Mouse (Mus musculus) stomach, embryonic 14.5 days (tissue): ENCODE measurements at regions not wholly inside any gene's neighbourhood (a gene's known extent, or its start where the extent isn't known, plus 50 kb on each side); places are given as distances from the start of the nearest gene placed in this dataset.
"Not testable (repeated sequence)": the region's sequence is repeated elsewhere in the genome, so short reads cannot be mapped to it uniquely, and the experiment has no call there.

ENCODE experiments used
- ATAC-seq: fragments of 200-750 bp; cut with Nextera tagmentation; 2 replicates; pipeline ENCODE4 v1.8.0; 2017; ENCODE audit warnings: low read depth, moderate TSS enrichment; ENCODE audit not compliant: insufficient number of reproducible peaks, insufficient read depth, low FRiP score
- H3K27ac ChIP-seq: fragments of 300-500 bp; sonication (generic); 2 replicates; pipeline ENCODE4 v1.5.1; 2014; ENCODE audit warnings: mild to moderate bottlenecking, low read length, moderate library complexity, mixed read lengths
- H3K27me3 ChIP-seq: fragments of 300-500 bp; sonication (generic); 2 replicates; pipeline ENCODE4 v1.6.1; 2014; ENCODE audit warnings: low read length, control low read depth, mixed read lengths; ENCODE audit not compliant: control insufficient read depth, insufficient read depth
- H3K36me3 ChIP-seq: fragments of 300-500 bp; sonication (generic); 2 replicates; pipeline ENCODE4 v1.6.1; 2014; ENCODE audit warnings: mild to moderate bottlenecking, control low read depth, low read length, moderate library complexity, mixed read lengths; ENCODE audit not compliant: control insufficient read depth, insufficient read depth
- H3K4me1 ChIP-seq: fragments of 300-500 bp; sonication (generic); 2 replicates; pipeline ENCODE4 v1.6.1; 2014; ENCODE audit warnings: low read length, control low read depth, mixed read lengths; ENCODE audit not compliant: control insufficient read depth, insufficient read depth
- H3K4me2 ChIP-seq: fragments of 300-500 bp; sonication (generic); replicated peaks from 2 replicates; pipeline ENCODE4 v1.6.1; 2014; ENCODE audit warnings: low read depth, low read length, control low read depth
- H3K4me3 ChIP-seq: fragments of 300-500 bp; sonication (generic); 2 replicates; pipeline ENCODE4 v1.5.1; 2014; ENCODE audit warnings: low read depth, low read length, control low read depth
- H3K9ac ChIP-seq: fragments of 300-500 bp; sonication (generic); replicated peaks from 2 replicates; pipeline ENCODE4 v1.6.1; 2014; ENCODE audit warnings: low read depth, mild to moderate bottlenecking, control low read depth, low read length, moderate library complexity, mixed read lengths
- H3K9me3 ChIP-seq: fragments of 300-500 bp; sonication (generic); 2 replicates; pipeline ENCODE4 v1.6.1; 2016; ENCODE audit warnings: low read depth, low read length, control low read depth; ENCODE audit not compliant: control insufficient read depth
- WGBS: fragments of 180-500 bp; shearing (Covaris S2); extraction: QIAGEN DNeasy Blood & Tissue Kit; methylation state at CpG from one replicate; pipeline ENCODE4 v1.1.7; 2014; 5-methylcytosine and 5-hydroxymethylcytosine counted together

DNA sequence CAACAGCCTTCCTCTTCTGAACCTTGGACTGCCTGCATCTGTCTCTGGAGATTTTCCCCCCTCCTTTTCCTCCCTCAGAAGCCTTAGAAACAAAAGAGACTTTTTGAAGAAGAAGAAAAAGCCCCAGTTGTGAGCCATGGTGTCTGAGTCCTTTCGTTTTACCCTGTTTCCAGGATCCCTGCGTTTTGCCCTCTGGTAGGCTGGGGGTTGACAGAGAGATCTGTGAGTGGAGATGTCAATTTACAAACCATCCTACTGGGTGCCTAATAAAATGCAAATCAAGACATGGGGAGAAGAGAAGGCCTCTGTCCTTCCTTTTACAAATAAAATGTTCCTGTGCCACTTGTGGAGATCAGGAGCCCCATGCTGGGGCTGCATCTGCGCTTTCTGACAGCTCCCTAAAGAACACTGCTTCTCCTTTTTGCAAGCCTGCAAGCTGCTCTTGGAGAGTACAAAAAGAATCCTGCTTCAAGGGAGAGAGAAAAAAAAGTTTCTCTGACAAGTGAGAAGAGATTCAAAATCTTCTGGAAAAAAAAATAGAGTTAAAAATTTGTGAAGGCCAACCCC lies 421.4 kb downstream of the Tox3 start:
- 39% methylated on average over 3 of the region's 3 CpGs for WGBS
- no peak overlapping the region for H3K27ac ChIP-seq
- no peaks in the 10 kb centered on the region for H3K4me1 ChIP-seq
- ATAC-seq = no peak
- H3K4me2 ChIP-seq = no peak overlapping the region
- H3K9ac ChIP-seq = no peak overlapping the region
- H3K4me3 ChIP-seq = no peak overlapping the region
- H3K9me3 ChIP-seq = no peaks in the 10 kb centered on the region
- H3K27me3 ChIP-seq = no peaks in the 10 kb centered on the region
- no peaks in the 10 kb centered on the region for H3K36me3 ChIP-seq

DNA sequence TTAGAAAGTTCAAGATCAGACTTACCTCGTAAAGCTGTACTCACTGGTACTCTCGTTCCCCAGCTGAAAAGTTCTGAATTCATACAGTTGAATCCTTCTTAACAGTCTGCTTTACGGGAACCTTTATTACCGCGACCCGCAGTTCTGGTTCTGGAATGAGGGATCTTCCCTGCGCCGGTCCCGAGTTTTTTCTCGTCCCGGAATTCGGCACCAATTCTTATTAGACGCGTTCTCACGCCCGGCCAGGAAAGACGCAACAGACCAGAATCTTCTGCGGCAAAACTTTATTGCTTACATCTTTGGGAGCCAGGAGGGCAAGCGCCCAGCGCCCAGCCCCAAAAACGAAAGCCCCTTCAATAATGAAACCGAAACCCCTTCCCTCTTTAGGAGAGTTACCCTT lies 423.4 kb downstream of the Tox3 start:
- not testable (repeated sequence) for H3K9me3 ChIP-seq, H3K4me2 ChIP-seq, ATAC-seq, H3K27ac ChIP-seq, H3K36me3 ChIP-seq, H3K4me1 ChIP-seq, H3K4me3 ChIP-seq, H3K9ac ChIP-seq, H3K27me3 ChIP-seq
- WGBS = 97% methylated on average over 8 of the region's 22 CpGs

- Histone ChIP-seq H3K27me3 (no peaks in the 10 kb centered on the region), H3K9me3 (no peaks in the 10 kb centered on the region), H3K27ac (no peak overlapping the region), H3K9ac (no peak overlapping the region), H3K4me3 (no peak overlapping the region), H3K36me3 (no peaks in the 10 kb centered on the region), H3K4me2 (no peak overlapping the region), H3K4me1 (no peaks in the 10 kb centered on the region)
- 82% methylated on average over 6 of the region's 6 CpGs for WGBS
- no peak for ATAC-seq
Observed at GRCm38 (mm10) chr8:89914076-89914475, 434.1 kb downstream of the Tox3 start.

DNA sequence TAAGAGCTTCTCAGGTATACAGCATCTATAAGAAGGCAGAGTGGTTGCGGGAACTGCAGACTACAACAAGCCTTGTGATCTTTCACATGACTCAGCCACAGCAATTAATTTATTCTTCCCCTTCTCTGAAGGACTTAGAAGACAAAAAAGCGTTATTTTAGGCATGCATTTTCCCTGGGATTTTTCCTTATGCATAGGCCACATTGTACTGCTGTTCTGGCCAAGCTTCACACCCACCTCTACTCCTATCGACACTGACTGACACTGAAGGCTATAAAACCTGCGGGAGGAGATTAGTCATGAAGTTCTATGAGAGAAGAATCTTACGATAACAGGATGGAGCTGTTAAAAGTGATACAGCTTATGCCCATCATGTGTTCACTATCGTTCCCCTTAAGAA lies 441.9 kb downstream of the Tox3 start:
- H3K4me2 ChIP-seq = no peak overlapping the region
- ATAC-seq = no peak
- WGBS = 72% methylated on average over 6 of the region's 6 CpGs

DNA sequence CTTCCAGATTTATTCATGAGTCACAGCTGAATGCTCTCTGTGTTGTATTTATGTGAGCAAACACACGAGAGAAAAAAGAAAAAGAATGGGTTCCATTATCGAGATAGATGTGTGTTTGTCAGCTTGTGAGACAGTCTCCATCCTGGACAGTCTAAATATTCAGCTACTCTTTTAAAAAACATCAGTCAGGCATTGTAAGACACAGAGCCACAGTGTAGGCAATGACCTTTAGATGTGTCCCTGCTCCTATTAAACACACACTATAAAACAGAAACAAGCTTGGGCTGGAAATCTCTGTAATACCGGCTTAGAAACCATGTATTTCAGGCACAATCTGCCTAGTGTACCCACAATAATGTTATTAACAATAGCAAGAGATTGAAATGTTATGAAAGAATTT lies 442.6 kb downstream of the Tox3 start:
- Histone ChIP-seq H3K27me3 (no peaks in the 10 kb centered on the region), H3K4me1 (no peaks in the 10 kb centered on the region), H3K9ac (no peak overlapping the region), H3K27ac (no peak overlapping the region), H3K9me3 (no peaks in the 10 kb centered on the region), H3K4me3 (no peak overlapping the region), H3K4me2 (no peak overlapping the region), H3K36me3 (no peaks in the 10 kb centered on the region)
- WGBS = 47% methylated on average over 3 of the region's 3 CpGs
- ATAC-seq = no peak

More for the DNA sequence above, 441.9 kb downstream of the Tox3 start:
- Histone ChIP-seq H3K27me3 (no peaks in the 10 kb centered on the region), H3K27ac (no peak overlapping the region), H3K36me3 (no peaks in the 10 kb centered on the region), H3K4me3 (no peak overlapping the region), H3K9ac (no peak overlapping the region), H3K9me3 (no peaks in the 10 kb centered on the region), H3K4me1 (no peaks in the 10 kb centered on the region)

DNA sequence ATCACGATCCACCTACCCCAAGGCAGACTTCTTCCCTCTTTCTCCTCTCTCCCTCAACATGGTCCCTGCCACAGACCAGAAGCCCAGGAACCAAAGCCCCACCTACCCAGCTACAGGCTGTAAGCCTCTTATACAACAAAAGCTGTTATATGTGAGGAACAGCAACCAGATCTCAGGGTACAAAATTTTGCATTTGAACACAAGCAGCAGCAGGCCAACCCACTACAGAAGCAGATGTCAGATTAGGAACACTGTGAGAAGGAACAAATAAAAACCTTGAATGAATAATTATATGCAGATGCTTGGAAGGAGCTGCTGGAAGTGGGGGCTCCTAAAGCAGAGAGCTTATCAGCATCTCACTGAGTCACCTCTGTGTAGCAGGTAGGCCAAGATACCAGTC lies 444.8 kb downstream of the Tox3 start:
- H3K9ac ChIP-seq = no peak overlapping the region
- no peaks in the 10 kb centered on the region for H3K4me1 ChIP-seq
- no peaks in the 10 kb centered on the region for H3K36me3 ChIP-seq
- whole genome bisulfite sequencing = 86% methylated on average over 1 of the region's 1 CpGs
- H3K4me2 ChIP-seq = no peak overlapping the region
- H3K27me3 ChIP-seq = no peaks in the 10 kb centered on the region
- H3K9me3 ChIP-seq = no peaks in the 10 kb centered on the region
- H3K4me3 ChIP-seq = no peak overlapping the region
- ATAC-seq = no peak
- no peak overlapping the region for H3K27ac ChIP-seq

DNA sequence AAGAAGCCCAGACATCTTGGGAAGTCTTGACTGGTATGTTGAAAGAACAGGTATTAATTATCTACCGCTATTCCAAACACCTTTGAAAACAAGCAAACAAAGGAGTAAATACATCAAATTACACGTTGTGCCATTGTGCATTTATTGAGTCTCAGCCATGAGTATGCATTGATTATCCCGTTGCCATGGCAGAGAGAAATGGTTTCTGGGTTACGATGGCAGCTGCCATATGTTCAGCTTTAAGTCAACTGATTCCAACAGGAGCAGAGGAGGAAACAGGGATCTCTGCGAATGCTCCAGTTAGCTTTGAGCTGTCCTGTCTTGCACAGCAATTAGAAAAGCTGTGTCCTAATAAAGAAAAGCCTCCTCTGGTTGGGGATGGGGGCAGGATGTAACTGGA lies 475.4 kb downstream of the Tox3 start:
- Histone ChIP-seq H3K4me3 (no peak overlapping the region), H3K4me2 (no peak overlapping the region), H3K27me3 (no peaks in the 10 kb centered on the region), H3K9ac (no peak overlapping the region), H3K9me3 (no peaks in the 10 kb centered on the region), H3K36me3 (no peaks in the 10 kb centered on the region), H3K27ac (no peak overlapping the region), H3K4me1 (no peaks in the 10 kb centered on the region)
- no peak for ATAC-seq
- WGBS = 61% methylated on average over 5 of the region's 5 CpGs

DNA sequence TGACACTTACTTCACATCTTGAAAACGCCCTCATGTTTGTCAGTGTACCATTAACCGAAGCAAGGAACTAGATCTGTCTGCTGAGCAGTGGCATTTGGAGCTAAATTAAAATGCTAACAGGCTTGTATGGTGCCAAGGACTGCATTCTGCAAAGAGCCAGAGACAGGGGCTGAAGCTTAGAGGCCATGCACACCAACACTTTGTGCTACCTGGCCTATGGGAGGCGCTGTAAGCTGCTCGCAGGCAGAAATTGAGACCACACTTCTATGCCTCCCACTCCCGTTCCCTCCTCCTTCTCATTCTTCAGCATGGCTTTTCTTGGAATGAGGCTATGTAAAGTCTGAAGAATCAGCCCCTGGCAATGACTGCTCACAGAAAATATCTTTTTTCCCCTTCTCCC lies 476.2 kb downstream of the Tox3 start:
- WGBS = 69% methylated on average over 5 of the region's 5 CpGs
- no peak for ATAC-seq
- no peak overlapping the region for H3K27ac ChIP-seq

GRCm38 (mm10) chr8:89859813-89860212 lies 488.3 kb downstream of the Tox3 start:
- no peaks in the 10 kb centered on the region for H3K4me1 ChIP-seq
- no peak for ATAC-seq
- 92% methylated on average over 3 of the region's 3 CpGs for WGBS
- no peaks in the 10 kb centered on the region for H3K9me3 ChIP-seq
- no peaks in the 10 kb centered on the region for H3K36me3 ChIP-seq
- H3K9ac ChIP-seq = no peak overlapping the region
- no peak overlapping the region for H3K27ac ChIP-seq
- no peaks in the 10 kb centered on the region for H3K27me3 ChIP-seq
- no peak overlapping the region for H3K4me2 ChIP-seq
- no peak overlapping the region for H3K4me3 ChIP-seq

More for the DNA sequence above, 476.2 kb downstream of the Tox3 start:
- H3K36me3 ChIP-seq = no peaks in the 10 kb centered on the region
- H3K4me3 ChIP-seq = no peak overlapping the region
- no peaks in the 10 kb centered on the region for H3K27me3 ChIP-seq
- H3K9ac ChIP-seq = no peak overlapping the region
- no peak overlapping the region for H3K4me2 ChIP-seq
- no peaks in the 10 kb centered on the region for H3K4me1 ChIP-seq
- no peaks in the 10 kb centered on the region for H3K9me3 ChIP-seq
